10 mouse cellular contexts compared by ENCODE assay signal in the genomic region with DNA sequence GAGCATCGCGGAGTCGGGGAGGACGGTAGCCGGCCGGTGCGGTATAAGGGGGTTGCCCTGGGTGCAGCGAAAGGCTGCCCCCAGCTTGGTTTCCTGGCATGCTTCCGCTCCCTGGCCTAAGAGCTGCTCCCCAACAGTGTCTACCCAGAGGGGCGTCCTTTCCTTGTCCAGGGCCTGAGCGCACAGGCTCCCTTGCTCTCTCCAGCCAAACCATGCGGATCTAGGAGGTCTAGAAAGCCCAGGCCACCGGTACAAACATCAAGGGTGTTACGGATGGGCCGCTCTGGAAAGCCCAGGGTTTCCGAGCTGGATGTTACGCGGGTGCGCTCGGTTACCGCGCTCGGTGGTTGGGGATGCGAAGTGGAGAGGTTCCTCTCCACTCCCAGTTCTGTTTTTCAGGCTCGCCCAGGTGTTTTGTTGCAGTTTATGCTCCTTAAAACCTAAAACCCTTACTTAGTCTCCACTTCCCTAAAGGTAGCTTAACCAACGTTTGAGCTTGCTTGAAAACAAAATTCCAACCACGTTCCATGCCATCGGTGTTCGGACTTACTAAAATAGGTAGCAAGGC. TPM values are rescaled to one million over a fixed set of nuclear protein-coding genes. Genes with fewer than 3 reads are reported as not detected.
DNase-seq lines count a peak whose midpoint lies in the region; ATAC-seq lines count a peak whose summit lies in the region.
"Had no signal": no experiment of that assay in that cellular context is flagged by ENCODE, and none has a peak within 500 bp of the region (broad histone marks: within the 10 kb centered on the region; RNA-seq: fewer than 3 reads in every experiment).

No protein-coding gene starts in this region.

- peaks cover 99% of the 10 kb centered on the region for H3K27me3 ChIP-seq in liver, embryonic 12.5 days (replicated peaks)
- peaks cover 98% of the 10 kb centered on the region for H3K27me3 ChIP-seq in liver, embryonic 11.5 days (replicated peaks; ENCODE audit: control insufficient read depth, insufficient read depth, low read length)
- H3K27me3 ChIP-seq in embryonic facial prominence, embryonic 10.5 days (replicated peaks; ENCODE audit: low read depth, poor library complexity, severe bottlenecking) = peaks cover 100% of the 10 kb centered on the region
- H3K27me3 ChIP-seq in hindbrain, embryonic 13.5 days = peaks cover 100% of the 10 kb centered on the region
- peaks cover 99% of the 10 kb centered on the region for H3K27me3 ChIP-seq in neural tube, embryonic 11.5 days (ENCODE audit: control insufficient read depth, insufficient read depth, low read length)

- no peak overlapping the region for H3K27ac ChIP-seq in liver, embryonic 12.5 days
- H3K27ac ChIP-seq in liver, embryonic 11.5 days (ENCODE audit: low read depth, low read length) = no peak overlapping the region
- no peak overlapping the region for H3K27ac ChIP-seq in embryonic facial prominence, embryonic 10.5 days (replicated peaks)
- H3K27ac ChIP-seq in hindbrain, embryonic 13.5 days = no peak overlapping the region
- no peak overlapping the region for H3K27ac ChIP-seq in neural tube, embryonic 11.5 days (ENCODE audit: low read depth, low read length)

- peaks cover 12% of the 10 kb centered on the region; the same call in 1 of the 2 replicates for H3K4me1 ChIP-seq in liver, embryonic 12.5 days
- H3K4me1 ChIP-seq in liver, embryonic 11.5 days (replicated peaks; ENCODE audit: control insufficient read depth, insufficient read depth, low read length) = peaks cover 4% of the 10 kb centered on the region; the same call in 1 of the 2 replicates
- H3K4me1 ChIP-seq in embryonic facial prominence, embryonic 10.5 days = peaks cover 25% of the 10 kb centered on the region
- peaks cover 19% of the 10 kb centered on the region for H3K4me1 ChIP-seq in hindbrain, embryonic 13.5 days (replicated peaks)
- H3K4me1 ChIP-seq in neural tube, embryonic 11.5 days (ENCODE audit: control insufficient read depth, insufficient read depth, low read length) = peaks cover 4% of the 10 kb centered on the region; the same call in 1 of the 2 replicates

- ATAC-seq in liver, embryonic 12.5 days = no peak
- ATAC-seq in liver, embryonic 11.5 days (replicated peaks; ENCODE audit: low FRiP score) = no peak
- no peak for ATAC-seq in hindbrain, embryonic 13.5 days (ENCODE audit: low FRiP score)
- no peak for ATAC-seq in neural tube, embryonic 11.5 days (ENCODE audit: insufficient read depth, low FRiP score, low TSS enrichment)
- no peak for ATAC-seq in megakaryocyte-erythroid progenitor cell, adult 5-6 weeks (replicated peaks; ENCODE audit: low FRiP score, low TSS enrichment, poor library complexity, severe bottlenecking)

- DNase-seq in liver, embryonic 11.5 days (ENCODE audit: low spot score) = no peak
- DNase-seq in embryonic facial prominence, embryonic 10.5 days (ENCODE audit: low spot score) = peak; percentile 44
- no peak for DNase-seq in neural tube, embryonic 11.5 days (ENCODE audit: low spot score)
- DNase-seq in spleen, postnatal 14 days (ENCODE audit: low spot score in 2 of 2) = no peak
- no peak for DNase-seq in layer of hippocampus, adult 9-11 months

- H3K9ac ChIP-seq in liver, embryonic 12.5 days = no peak overlapping the region
- H3K9ac ChIP-seq in liver, embryonic 11.5 days (ENCODE audit: low read depth, low read length) = no peak overlapping the region
- no peak overlapping the region for H3K9ac ChIP-seq in hindbrain, embryonic 13.5 days
- H3K9ac ChIP-seq in neural tube, embryonic 11.5 days (ENCODE audit: low read length) = no peak overlapping the region

- H3K36me3 ChIP-seq in liver, embryonic 12.5 days = no peaks in the 10 kb centered on the region
- H3K36me3 ChIP-seq in liver, embryonic 11.5 days (ENCODE audit: control insufficient read depth, insufficient read depth, low read length) = no peaks in the 10 kb centered on the region
- no peaks in the 10 kb centered on the region for H3K36me3 ChIP-seq in embryonic facial prominence, embryonic 10.5 days (replicated peaks)
- no peaks in the 10 kb centered on the region for H3K36me3 ChIP-seq in hindbrain, embryonic 13.5 days
- H3K36me3 ChIP-seq in neural tube, embryonic 11.5 days (ENCODE audit: control insufficient read depth, insufficient read depth, low read length) = no peaks in the 10 kb centered on the region

- 0 out of 2 replicates have a peak overlapping the region, but pooled peaks have one; percentile 37 for H3K4me3 ChIP-seq in liver, embryonic 12.5 days
- H3K4me3 ChIP-seq in liver, embryonic 11.5 days (ENCODE audit: low read depth, low read length) = no peak overlapping the region
- peak overlapping the region; percentile 62 for H3K4me3 ChIP-seq in embryonic facial prominence, embryonic 10.5 days
- H3K4me3 ChIP-seq in hindbrain, embryonic 13.5 days = peak overlapping the region; percentile 45
- H3K4me3 ChIP-seq in neural tube, embryonic 11.5 days (ENCODE audit: low read depth, low read length) = no peak overlapping the region
- H3K4me3 ChIP-seq: erythroblast, embryonic 14.5 days had no signal

- no peaks in the 10 kb centered on the region for H3K9me3 ChIP-seq in liver, embryonic 12.5 days (replicated peaks)
- no peaks in the 10 kb centered on the region for H3K9me3 ChIP-seq in liver, embryonic 11.5 days (ENCODE audit: control insufficient read depth, low read length)
- H3K9me3 ChIP-seq in embryonic facial prominence, embryonic 10.5 days = no peaks in the 10 kb centered on the region
- no peaks in the 10 kb centered on the region for H3K9me3 ChIP-seq in hindbrain, embryonic 13.5 days
- no peaks in the 10 kb centered on the region for H3K9me3 ChIP-seq in neural tube, embryonic 11.5 days (ENCODE audit: control insufficient read depth, low read length)

- no peak overlapping the region for H3K4me2 ChIP-seq in liver, embryonic 12.5 days
- H3K4me2 ChIP-seq in liver, embryonic 11.5 days = no peak overlapping the region
- H3K4me2 ChIP-seq in hindbrain, embryonic 13.5 days = peak overlapping the region; percentile 72
- peak overlapping the region; percentile 65; the same call in 1 of the 2 replicates for H3K4me2 ChIP-seq in neural tube, embryonic 11.5 days (ENCODE audit: low read depth)

- WGBS in liver, embryonic 12.5 days (ENCODE audit: insufficient replicate concordance) = 3% methylated on average over 29 of the region's 29 CpGs
- WGBS in liver, embryonic 11.5 days = 3% methylated on average over 29 of the region's 29 CpGs
- under 1% methylated on average over 29 of the region's 29 CpGs for WGBS in embryonic facial prominence, embryonic 10.5 days
- WGBS in hindbrain, embryonic 13.5 days = under 1% methylated on average over 29 of the region's 29 CpGs
- under 1% methylated on average over 29 of the region's 29 CpGs for WGBS in neural tube, embryonic 11.5 days

RNA-seq across cellular contexts. Expression of gene Olig1, which starts 1.5 kb away (rescaled TPM):
- not detected in 2 replicates for polyA plus RNA-seq in liver, embryonic 12.5 days (2016; fragmentation: Nextera tagmentation; extraction: Ambion mirVana)
- polyA plus RNA-seq in liver, embryonic 11.5 days (2014; fragmentation: Nextera tagmentation; extraction: Ambion mirVana) = not detected in 2 replicates
- polyA plus RNA-seq in embryonic facial prominence, embryonic 10.5 days (2016; fragmentation: Nextera tagmentation; extraction: Ambion mirVana) = 1.9 and 3.3 TPM in 2 replicates
- polyA plus RNA-seq in hindbrain, embryonic 13.5 days (2015; fragmentation: Nextera tagmentation; extraction: Ambion mirVana) = 21.4 and 29.2 TPM in 2 replicates
- 0.31 and 0.45 TPM in 2 replicates for polyA plus RNA-seq in neural tube, embryonic 11.5 days (2014; fragmentation: Nextera tagmentation; extraction: Ambion mirVana)
- not detected in 2 replicates for total RNA-seq in megakaryocyte-erythroid progenitor cell, adult 5-6 weeks (2014; fragmentation: Nextera tagmentation)
- total RNA-seq in megakaryocyte-erythroid progenitor cell, adult 5-6 weeks (2017) = not detected in 2 replicates
- polyA plus RNA-seq: erythroblast, embryonic 14.5 days had no signal

RNA-seq across cellular contexts. Expression of gene Olig2, which starts 45.8 kb away (rescaled TPM):
- not detected in 2 replicates for polyA plus RNA-seq in liver, embryonic 12.5 days (2016; fragmentation: Nextera tagmentation; extraction: Ambion mirVana)
- not detected in 2 replicates for polyA plus RNA-seq in liver, embryonic 11.5 days (2014; fragmentation: Nextera tagmentation; extraction: Ambion mirVana)
- 2.3 and 3.4 TPM in 2 replicates for polyA plus RNA-seq in embryonic facial prominence, embryonic 10.5 days (2016; fragmentation: Nextera tagmentation; extraction: Ambion mirVana)
- polyA plus RNA-seq in hindbrain, embryonic 13.5 days (2015; fragmentation: Nextera tagmentation; extraction: Ambion mirVana) = 4.0 and 4.4 TPM in 2 replicates
- 1.2 and 2.0 TPM in 2 replicates for polyA plus RNA-seq in neural tube, embryonic 11.5 days (2014; fragmentation: Nextera tagmentation; extraction: Ambion mirVana)
- total RNA-seq in megakaryocyte-erythroid progenitor cell, adult 5-6 weeks (2014; fragmentation: Nextera tagmentation) = not detected in 2 replicates
- not detected in 2 replicates for total RNA-seq in megakaryocyte-erythroid progenitor cell, adult 5-6 weeks (2017)
- polyA plus RNA-seq: erythroblast, embryonic 14.5 days; large intestine, adult 2 months had no signal

Comparison
In these comparisons a context has a peak if more than half of its experiments do, and no peak if none do; other contexts are left out.
1. H3K4me3 ChIP-seq: peak in liver, embryonic 12.5 days (single experiment), embryonic facial prominence, embryonic 10.5 days (single experiment) and hindbrain, embryonic 13.5 days (single experiment); none in liver, embryonic 11.5 days (single experiment) and neural tube, embryonic 11.5 days (single experiment).
2. H3K4me2 ChIP-seq: peak in hindbrain, embryonic 13.5 days (single experiment) and neural tube, embryonic 11.5 days (single experiment); none in liver, embryonic 12.5 days (single experiment) and liver, embryonic 11.5 days (single experiment).